Mouse (Mus musculus): ENCODE results near the gene Nek3.
A peak's percentile ranks its signal among the peaks of the same experiment; 100 is the strongest.

The Nek3 gene

DNA sequence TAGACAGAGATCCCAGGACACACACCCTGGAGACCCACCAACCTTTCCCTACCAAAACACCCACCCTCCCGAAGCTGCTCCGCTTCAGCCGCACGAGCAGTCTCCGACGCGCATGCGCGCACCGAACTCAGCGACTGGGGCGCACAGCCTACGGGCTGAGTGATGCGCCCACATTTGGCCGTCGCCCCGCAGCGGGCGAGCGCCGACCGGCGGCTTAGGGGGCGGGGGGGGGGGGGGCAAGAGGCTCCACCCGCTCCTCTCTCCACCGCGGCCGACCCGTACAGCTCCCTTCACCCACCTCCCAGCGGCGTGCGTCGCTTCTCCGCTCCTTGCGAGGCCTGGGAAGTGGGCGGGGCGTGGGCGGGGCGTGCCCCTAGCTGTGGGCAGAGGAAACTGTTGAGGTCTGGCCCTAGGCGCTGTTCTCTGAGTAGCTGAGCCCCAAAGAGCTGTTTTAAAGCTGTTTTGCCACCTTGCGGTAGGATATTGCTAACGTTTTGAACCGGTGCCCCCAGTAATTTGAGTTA is at the start of gene Nek3:
Gene Nek3 (minus strand): TSS at position 356 of the 524 bp plus-strand sequence.
- peak; percentile 88 for DNase-seq

- no peak for DNase-seq
Measured at GRCm38 (mm10) chr8:22214826-22215225, 48.6 kb upstream of the Nek3 start.

GRCm38 (mm10) chr8:22209012-22209411 is 42.8 kb upstream of the Nek3 start:
- no peak for DNase-seq

- no peak for DNase-seq
Measured at GRCm38 (mm10) chr8:22207535-22207934, 41.3 kb upstream of the Nek3 start.

GRCm38 (mm10) chr8:22199481-22199880 is 33.2 kb upstream of the Nek3 start:
- DNase-seq, result no peak

GRCm38 (mm10) chr8:22197914-22198313 is 31.7 kb upstream of the Nek3 start:
- no peak for DNase-seq

GRCm38 (mm10) chr8:22193432-22194010 is 27.3 kb upstream of the Nek3 start:
- DNase-seq, result no peak

DNA sequence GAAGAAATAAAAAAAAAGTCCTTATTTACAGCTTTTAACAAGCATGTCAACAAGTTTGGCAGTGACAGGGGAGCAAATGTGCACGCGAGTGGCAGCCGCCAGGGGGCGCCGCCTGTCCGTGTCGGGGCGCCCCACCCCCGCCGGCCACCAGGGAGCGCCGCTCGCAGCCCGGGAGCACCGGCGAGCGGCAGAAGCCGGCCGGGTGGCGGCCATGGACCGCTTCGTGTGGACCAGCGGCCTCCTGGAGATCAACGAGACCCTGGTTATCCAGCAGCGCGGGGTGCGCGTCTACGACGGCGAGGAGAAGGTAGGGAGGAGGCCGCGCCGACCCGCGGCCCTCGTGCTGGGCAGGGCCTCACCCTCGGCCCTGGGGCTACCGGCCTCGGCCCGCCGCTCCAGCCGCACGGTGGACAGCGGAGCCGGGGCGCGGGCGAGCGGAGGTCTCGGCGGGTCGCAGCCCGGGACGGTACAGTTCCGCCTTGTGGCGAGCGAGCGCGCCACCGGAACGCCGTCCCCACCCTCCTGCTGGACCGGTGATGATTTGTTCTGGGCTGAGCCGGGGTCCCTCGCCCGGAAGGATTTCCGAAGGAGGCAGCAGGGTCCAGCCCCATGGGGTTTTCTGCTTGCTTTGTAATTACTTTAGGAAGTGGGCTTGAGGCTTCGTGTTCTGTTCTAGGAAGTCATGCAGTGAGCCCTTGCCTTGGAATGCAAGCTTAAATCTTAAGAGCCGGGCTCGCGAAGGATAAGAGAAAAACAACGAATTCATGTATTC is 26.6 kb upstream of the Nek3 start, which contains the start of gene Vps36:
Gene Vps36 (plus strand): TSS at position 150 of the 772 bp plus-strand sequence.
- DNase-seq, result peak; percentile 87

DNA sequence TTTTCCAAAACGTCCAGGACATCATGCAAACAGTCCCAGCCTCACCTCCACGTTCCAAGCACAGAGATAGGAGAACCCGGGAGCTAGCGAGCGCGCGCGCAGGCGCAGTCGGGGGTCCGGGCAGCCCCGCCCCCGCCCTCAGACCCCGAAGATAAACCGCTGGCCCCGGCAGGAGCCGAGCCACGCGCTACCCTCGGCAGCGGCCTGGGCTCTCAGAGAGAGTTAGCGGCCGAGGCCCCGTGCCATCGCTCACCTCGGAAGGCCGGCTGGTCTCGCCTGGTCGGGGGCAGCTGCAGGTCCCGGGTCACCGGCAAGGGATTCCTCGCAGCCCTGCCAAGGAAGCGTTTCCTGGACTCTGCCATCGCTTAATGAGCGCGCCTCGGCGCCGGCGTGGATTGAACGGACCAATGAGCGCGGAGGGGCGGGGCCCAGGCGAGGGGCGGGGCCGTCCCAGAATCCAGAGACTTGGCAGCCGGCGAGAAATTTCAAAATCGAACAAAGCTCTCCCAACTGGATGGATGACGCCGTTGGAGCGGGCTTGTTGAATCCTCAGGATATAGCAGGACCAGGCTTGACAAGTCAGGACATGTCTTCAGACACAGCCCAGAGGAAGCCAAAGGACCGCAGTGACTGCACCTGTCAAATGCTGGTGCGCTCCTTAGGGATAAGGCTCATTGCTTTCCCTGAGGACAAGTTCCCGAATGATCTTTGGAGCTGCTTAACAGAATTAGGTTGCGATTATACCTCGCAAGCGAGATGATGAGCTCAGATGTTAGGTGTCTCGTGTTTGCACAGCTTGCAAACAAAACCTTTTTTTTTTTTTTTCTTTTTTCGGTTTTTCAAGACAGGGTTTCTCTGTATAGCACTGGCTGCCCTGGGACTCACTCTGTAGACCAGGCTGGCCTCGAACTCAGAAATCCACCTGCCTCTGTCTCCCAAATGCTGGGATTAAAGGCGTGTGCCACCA is 19.5 kb upstream of the Nek3 start, which contains the start of gene Ckap2:
Gene Ckap2 (minus strand): TSS at position 389 of the 967 bp plus-strand sequence.
- peak; percentile 77 for DNase-seq

DNA sequence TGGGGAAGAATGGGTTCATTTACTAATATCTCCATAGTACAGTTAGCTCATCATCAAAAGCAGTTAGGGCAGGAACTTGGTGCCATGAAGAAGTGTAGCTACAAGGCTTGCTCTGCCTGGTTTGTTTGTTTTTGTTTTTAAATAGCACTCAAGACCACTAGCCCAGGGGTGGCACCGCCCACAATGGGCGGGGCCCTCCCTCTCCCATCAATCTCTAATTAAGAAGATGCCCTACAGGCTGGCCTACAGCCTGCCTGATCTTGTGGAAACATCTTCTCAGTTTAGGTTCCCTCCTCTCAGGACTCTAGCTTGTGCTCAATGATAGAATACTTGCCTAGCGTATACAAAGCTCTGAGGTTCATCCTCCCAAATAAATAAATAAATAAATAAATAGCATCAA is 18.6 kb upstream of the Nek3 start:
- DNase-seq, result no peak

GRCm38 (mm10) chr8:22175966-22176365 is 9.7 kb upstream of the Nek3 start:
- DNase-seq, result no peak

DNA sequence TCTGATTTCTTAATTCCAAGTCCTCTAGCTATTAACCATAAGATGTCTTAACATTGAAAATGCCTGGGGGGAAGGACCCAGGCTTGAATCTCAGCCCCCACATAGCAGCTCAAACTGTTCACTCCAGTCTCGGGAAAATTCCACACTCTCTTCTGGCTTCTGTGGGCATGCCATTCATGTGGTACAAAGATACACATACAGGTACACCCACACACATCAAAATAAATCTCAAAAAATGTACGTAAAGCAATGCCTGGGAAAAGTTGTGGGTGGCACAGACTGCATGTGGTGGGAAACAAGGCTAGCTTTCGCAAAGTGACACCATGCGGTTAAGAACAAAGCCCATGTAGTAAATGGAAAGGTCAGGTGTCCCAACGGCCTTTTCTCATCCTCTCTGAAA is 2.9 kb upstream of the Nek3 start:
- no peak for DNase-seq

GRCm38 (mm10) chr8:22165251-22166079 is 770 bp downstream of the Nek3 start:
- no peak for DNase-seq

GRCm38 (mm10) chr8:22164431-22164830 is 1.8 kb downstream of the Nek3 start:
- DNase-seq, result no peak

GRCm38 (mm10) chr8:22162206-22162605 is 4.0 kb downstream of the Nek3 start:
- no peak for DNase-seq

- no peak for DNase-seq
Measured at GRCm38 (mm10) chr8:22150345-22150663, 15.9 kb downstream of the Nek3 start.

DNA sequence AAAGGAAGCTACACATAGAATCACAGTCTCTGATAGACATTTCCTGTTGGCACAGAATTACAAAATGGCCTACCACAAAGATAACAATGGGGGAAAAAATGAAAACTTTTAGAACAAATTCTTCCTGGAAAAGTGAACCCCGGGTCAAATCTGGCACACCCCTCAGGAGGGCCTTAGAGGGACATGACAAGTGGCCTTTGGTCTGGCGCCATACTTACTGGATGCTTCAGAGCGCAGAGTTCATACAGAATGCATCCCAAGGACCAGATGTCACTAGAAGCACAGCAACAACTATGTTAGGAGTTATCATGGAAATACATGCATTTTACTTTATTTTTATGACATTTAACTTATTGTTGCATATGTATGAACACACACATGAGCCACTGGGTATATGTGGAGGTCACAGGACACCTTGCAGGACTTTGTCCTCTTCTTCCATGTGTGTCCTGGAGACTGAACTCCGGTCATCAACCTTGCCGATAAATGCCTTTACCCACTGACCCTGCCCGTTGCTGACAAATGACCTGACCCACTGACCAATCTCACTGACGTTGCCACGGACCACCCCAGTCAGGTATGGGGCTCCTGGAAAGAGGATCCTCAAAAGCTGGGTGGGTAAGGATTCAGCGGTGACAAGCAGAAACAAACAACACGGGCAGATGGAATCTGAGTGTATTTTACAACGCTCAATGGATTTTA is 16.4 kb downstream of the Nek3 start:
- no peak for DNase-seq

- no peak for DNase-seq
Measured at GRCm38 (mm10) chr8:22148367-22148740, 17.9 kb downstream of the Nek3 start.

DNA sequence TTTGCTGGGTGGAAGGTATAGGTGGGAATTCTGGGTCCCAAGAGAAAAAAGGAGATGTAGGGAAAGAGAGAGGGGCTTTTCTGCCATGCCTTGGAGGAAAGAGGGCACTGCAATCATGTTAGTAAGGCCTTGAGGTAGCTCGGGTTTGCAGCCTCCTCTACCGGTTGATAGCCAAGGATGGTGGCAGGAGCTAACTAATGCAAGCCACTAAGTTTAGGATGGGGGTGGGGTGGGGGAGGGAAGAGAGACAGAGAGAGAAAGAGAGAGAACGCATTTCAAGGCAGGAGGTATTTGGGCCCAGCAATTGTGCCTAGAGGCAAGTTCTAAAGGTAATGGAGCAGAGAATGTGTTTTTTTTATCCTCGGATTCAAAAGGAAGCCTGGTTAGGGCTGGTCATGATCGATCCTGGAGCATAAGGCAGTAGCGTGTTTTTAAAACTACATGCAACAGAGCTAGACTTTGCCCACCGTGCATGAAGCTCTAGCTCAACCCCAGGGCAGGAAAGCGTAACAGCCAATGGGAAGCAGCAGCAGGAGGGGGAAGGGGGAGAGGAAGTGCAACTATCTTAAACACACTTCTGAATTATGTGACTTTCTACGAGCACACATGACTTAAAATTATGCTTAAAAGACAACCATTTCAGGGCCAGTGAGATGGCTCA is 18.4 kb downstream of the Nek3 start:
- no peak for DNase-seq

- DNase-seq, result no peak
Measured at GRCm38 (mm10) chr8:22145831-22146230, 20.4 kb downstream of the Nek3 start.

All from cerebellum, adult 11-12 months (tissue).